Mouse (Mus musculus) thymus, adult 2 months (tissue): ENCODE results near the gene Rasl11b. TPM values are rescaled to one million over a fixed set of nuclear protein-coding genes. Genes with fewer than 3 reads are reported as not detected.

Source experiments
- DNase-seq: peaks from one replicate; pipeline ENCODE4 v3.0.0; 2021
- H3K27ac ChIP-seq: fragments of 200-500 bp; 2 replicates; pipeline ENCODE4 v1.5.1; 2012; ENCODE audit warnings: low read length, control low read depth; ENCODE audit not compliant: control insufficient read depth, insufficient read depth
- H3K27me3 ChIP-seq: fragments of 200-500 bp; 2 replicates; pipeline ENCODE4 v1.6.1; 2012; ENCODE audit warnings: mild to moderate bottlenecking, low read length, moderate library complexity, mixed read lengths; ENCODE audit not compliant: control insufficient read depth, insufficient read depth
- H3K36me3 ChIP-seq: fragments of 200-500 bp; 2 replicates; pipeline ENCODE4 v1.6.1; 2012; ENCODE audit warnings: mild to moderate bottlenecking, low read length, moderate library complexity; ENCODE audit not compliant: control insufficient read depth, insufficient read depth
- H3K4me1 ChIP-seq: fragments of 200-500 bp; replicated peaks from 2 replicates; pipeline ENCODE4 v1.6.1; 2012; ENCODE audit warnings: low read length; ENCODE audit not compliant: control insufficient read depth, insufficient read depth
- H3K4me3 ChIP-seq: fragments of 200-500 bp; 2 replicates; pipeline ENCODE4 v1.5.1; 2012; ENCODE audit warnings: mild to moderate bottlenecking, low read length, control low read depth, moderate library complexity; ENCODE audit not compliant: control insufficient read depth, insufficient read depth
- CTCF ChIP-seq: fragments of 200-500 bp; IDR thresholded peaks from 2 replicates; pipeline ENCODE4 v1.5.1; 2012; ENCODE audit warnings: mild to moderate bottlenecking, control low read depth, low read length, moderate library complexity, borderline replicate concordance; ENCODE audit not compliant: control insufficient read depth, poor library complexity, insufficient read depth; ENCODE audit errors: extremely low read depth
- POLR2A ChIP-seq: fragments of 200-500 bp; IDR thresholded peaks from 2 replicates; pipeline ENCODE4 v1.6.1; 2012; ENCODE audit warnings: mild to moderate bottlenecking, low read length, control low read depth, moderate library complexity; ENCODE audit not compliant: control insufficient read depth, poor library complexity, insufficient read depth; ENCODE audit errors: extremely low read depth
- WGBS: fragments of 180-500 bp; shearing (Covaris S2); methylation state at CpG from one replicate; pipeline ENCODE4 v1.1.7; 2018; 5-methylcytosine and 5-hydroxymethylcytosine counted together
- polyA plus RNA-seq: library from polyadenylated mRNA; depleted of rRNA; stranded (reverse); fragments of >200 nt; gene quantifications from 2 replicates; pipeline ENCODE4 v1.2.3, GENCODE M21; 2012

The Rasl11b gene
- polyA plus RNA-seq, 1 experiment, result 33.9 TPM

DNA sequence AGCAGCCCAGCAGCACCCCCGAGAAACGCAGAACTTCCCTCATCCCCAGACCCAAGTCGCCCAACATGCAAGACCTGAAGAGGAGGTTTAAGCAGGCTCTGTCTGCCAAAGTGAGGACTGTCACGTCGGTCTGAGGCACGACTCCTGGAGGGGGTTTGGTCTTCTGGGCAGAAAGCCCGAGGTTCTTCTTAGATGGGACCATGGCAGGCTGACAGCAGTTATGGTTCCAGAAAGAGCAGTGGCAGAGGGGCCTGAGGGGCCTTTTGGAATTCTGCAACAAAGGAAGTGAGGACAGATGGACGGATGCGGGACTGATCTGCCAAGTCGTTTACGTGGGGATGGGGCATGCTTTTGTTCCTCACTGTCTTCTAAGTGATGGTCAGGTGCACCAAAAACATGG is 3.4 kb downstream of the Rasl11b start:
- Histone ChIP-seq H3K4me3 (no peak overlapping the region), H3K4me1 (peaks cover 52% of the 10 kb centered on the region)
- no peak for DNase-seq

DNA sequence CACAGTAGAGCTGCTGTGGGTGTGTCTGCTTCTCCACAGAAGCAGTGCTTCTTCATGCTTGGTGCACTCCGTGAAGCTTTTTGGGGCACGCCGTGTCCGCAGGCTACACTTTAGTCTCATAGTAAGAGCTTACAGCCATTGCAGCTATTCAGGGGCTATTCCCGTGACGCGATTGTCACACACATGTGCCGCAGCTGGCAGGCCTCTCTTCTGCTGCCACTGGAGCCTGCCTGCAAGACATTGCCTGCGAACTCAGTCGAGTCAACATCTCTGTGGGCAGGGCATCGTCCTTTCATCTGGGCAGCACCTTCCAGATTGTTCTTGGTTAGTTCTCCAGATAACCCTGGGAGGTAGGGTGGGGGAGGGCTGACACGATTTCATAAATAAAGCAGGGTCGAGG is 4.7 kb downstream of the Rasl11b start:
- Histone ChIP-seq H3K36me3 (peaks cover 13% of the 10 kb centered on the region), H3K27me3 (no peaks in the 10 kb centered on the region), H3K4me3 (no peak overlapping the region), H3K4me1 (peaks cover 44% of the 10 kb centered on the region), H3K27ac (no peak overlapping the region)
- no peak for DNase-seq
- TF ChIP-seq POLR2A (no peak), CTCF (no peak)
- 67% methylated on average over 13 of the region's 13 CpGs for WGBS

More for the DNA sequence above, 3.4 kb downstream of the Rasl11b start:
- Histone ChIP-seq H3K27me3 (no peaks in the 10 kb centered on the region), H3K27ac (no peak overlapping the region), H3K36me3 (peaks cover 13% of the 10 kb centered on the region)
- TF ChIP-seq CTCF (no peak), POLR2A (no peak)
- 95% methylated on average over 11 of the region's 11 CpGs for WGBS

DNA sequence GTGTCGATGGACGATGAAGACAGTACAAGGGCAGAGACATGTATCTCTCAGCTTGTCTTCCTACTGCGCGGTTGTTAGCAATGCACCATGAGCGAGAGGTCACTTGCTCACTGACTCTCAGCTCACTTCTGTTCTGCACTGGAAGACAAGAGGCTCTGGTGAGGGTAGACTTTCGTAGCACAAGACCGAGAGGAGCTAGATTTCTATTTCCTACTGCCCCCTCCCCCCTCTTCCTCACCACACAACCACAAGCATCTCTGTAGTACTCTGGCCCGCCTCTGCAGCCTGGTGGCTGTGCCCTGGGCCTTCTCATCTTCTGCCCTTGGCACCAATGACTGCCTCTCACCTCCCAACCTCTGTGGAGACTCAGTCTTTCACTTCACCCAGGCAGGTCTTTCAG is 5.4 kb downstream of the Rasl11b start:
- TF ChIP-seq CTCF (peak; percentile 31; the same call in 1 of the 2 replicates), POLR2A (no peak)
- H3K27me3 ChIP-seq, result no peaks in the 10 kb centered on the region
- 15% methylated on average over 8 of the region's 8 CpGs for WGBS
- no peak overlapping the region for H3K4me3 ChIP-seq
- peak; percentile 65 for DNase-seq
- peaks cover 44% of the 10 kb centered on the region for H3K4me1 ChIP-seq
- peaks cover 13% of the 10 kb centered on the region for H3K36me3 ChIP-seq
- H3K27ac ChIP-seq, result no peak overlapping the region

GRCm38 (mm10) chr5:74201570-74202357 is 6.7 kb downstream of the Rasl11b start:
- H3K27ac ChIP-seq, result no peak overlapping the region
- DNase-seq, result no peak
- TF ChIP-seq CTCF (no peak), POLR2A (no peak)
- peaks cover 13% of the 10 kb centered on the region for H3K36me3 ChIP-seq
- no peak overlapping the region for H3K4me3 ChIP-seq
- H3K4me1 ChIP-seq, result peaks cover 38% of the 10 kb centered on the region
- 83% methylated on average over 10 of the region's 10 CpGs for WGBS
- H3K27me3 ChIP-seq, result no peaks in the 10 kb centered on the region

DNA sequence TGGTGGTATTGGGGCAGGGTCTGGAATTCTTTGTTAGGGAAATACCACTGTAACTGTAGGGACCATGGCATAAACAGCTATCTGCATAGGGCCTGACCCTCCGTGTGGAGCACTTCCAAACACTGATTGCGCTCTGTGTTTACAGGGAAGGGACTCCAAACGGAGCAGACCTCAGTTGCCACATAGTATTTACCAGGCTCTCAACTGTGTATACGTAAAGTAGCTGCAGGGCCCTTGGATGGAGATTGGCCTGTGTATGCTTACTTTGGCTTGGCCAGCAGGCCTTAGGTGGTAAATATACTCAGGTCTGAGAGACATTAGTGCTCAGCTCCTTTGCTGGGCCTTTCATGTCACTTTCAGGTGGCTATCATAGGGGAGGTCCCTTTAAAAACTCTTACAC is 7.4 kb downstream of the Rasl11b start:
- Histone ChIP-seq H3K4me1 (peaks cover 34% of the 10 kb centered on the region), H3K27ac (no peak overlapping the region)

DNA sequence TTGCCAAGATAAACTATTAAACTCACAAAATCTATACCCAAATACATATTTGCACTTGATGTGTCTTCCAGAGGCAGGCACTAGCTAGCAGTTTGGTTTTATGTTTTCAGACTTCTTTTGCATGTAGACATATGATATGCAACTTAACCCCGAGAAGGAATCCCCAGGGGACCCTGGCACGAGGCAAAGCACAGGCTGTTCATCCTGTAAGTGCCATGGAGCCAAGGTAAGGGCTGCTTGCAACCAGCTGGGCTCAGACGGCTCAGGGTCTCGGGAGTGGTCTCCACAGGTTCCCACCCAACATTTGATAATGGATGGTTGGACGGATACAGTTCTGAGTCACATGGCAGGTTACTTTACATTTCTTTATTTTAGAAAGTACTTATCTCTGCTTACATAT is 9.4 kb downstream of the Rasl11b start:
- 92% methylated on average over 5 of the region's 5 CpGs for WGBS
- Histone ChIP-seq H3K27me3 (no peaks in the 10 kb centered on the region), H3K27ac (no peak overlapping the region), H3K36me3 (no peaks in the 10 kb centered on the region), H3K4me3 (no peak overlapping the region), H3K4me1 (peaks cover 23% of the 10 kb centered on the region)
- TF ChIP-seq POLR2A (no peak), CTCF (no peak)
- no peak for DNase-seq

More for the DNA sequence above, 7.4 kb downstream of the Rasl11b start:
- peaks cover 13% of the 10 kb centered on the region for H3K36me3 ChIP-seq
- WGBS, result 98% methylated on average over 4 of the region's 4 CpGs
- TF ChIP-seq CTCF (no peak), POLR2A (no peak)
- H3K27me3 ChIP-seq, result no peaks in the 10 kb centered on the region
- no peak for DNase-seq
- H3K4me3 ChIP-seq, result no peak overlapping the region

DNA sequence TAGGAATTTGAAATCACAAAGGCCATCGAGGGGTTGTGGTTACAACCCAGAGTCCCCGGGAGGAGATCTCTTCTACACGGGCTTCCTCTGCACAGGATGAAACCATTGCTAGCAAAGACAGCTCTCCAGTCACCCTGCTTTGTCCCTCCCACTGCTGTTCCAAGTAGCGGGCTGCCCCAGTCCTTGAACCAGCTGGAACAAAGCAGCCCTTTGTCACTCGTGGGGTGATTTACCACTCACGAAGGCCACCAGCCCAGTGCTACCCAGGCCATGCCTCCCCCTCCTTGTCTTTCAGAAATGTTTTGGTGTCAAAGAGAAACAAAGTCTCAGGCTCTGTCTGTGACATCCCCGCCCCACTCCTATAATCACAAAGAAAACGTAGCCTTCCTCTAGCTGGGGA is 10.4 kb downstream of the Rasl11b start:
- Histone ChIP-seq H3K4me1 (peaks cover 13% of the 10 kb centered on the region), H3K4me3 (no peak overlapping the region), H3K27ac (no peak overlapping the region), H3K27me3 (no peaks in the 10 kb centered on the region), H3K36me3 (no peaks in the 10 kb centered on the region)
- TF ChIP-seq CTCF, result no peak
- no peak for TF ChIP-seq POLR2A
- 27% methylated on average over 8 of the region's 8 CpGs for WGBS
- DNase-seq, result no peak
